Mouse (Mus musculus) intestine, postnatal 0 days (tissue): ENCODE measurements around the gene Gap43. TPM values are rescaled to one million over a fixed set of nuclear protein-coding genes. Genes with fewer than 3 reads are reported as not detected.

ENCODE experiments used
- ATAC-seq: fragments of 200-750 bp; cut with Nextera tagmentation; 2 replicates; pipeline ENCODE4 v1.8.0; 2017; ENCODE audit warnings: mild to moderate bottlenecking, moderate TSS enrichment, moderate library complexity
- H3K27ac ChIP-seq: fragments of 300-500 bp; sonication (generic); 2 replicates; pipeline ENCODE4 v1.5.1; 2014; ENCODE audit warnings: mild to moderate bottlenecking, low read depth, low read length, moderate library complexity
- H3K27me3 ChIP-seq: fragments of 300-500 bp; sonication (generic); replicated peaks from 2 replicates; pipeline ENCODE4 v1.6.1; 2014; ENCODE audit warnings: low read length, mixed read lengths; ENCODE audit not compliant: control insufficient read depth, insufficient read depth
- H3K36me3 ChIP-seq: fragments of 300-500 bp; sonication (generic); 2 replicates; pipeline ENCODE4 v1.6.1; 2014; ENCODE audit warnings: mild to moderate bottlenecking, moderate library complexity; ENCODE audit not compliant: control insufficient read depth, insufficient read depth
- H3K4me1 ChIP-seq: fragments of 300-500 bp; sonication (generic); replicated peaks from 2 replicates; pipeline ENCODE4 v1.6.1; 2014; ENCODE audit warnings: antibody characterized with exemption, low read length, mixed read lengths; ENCODE audit not compliant: control insufficient read depth, insufficient read depth
- H3K4me2 ChIP-seq: fragments of 300-500 bp; sonication (generic); replicated peaks from 2 replicates; pipeline ENCODE4 v1.6.1; 2014; ENCODE audit warnings: low read depth, mild to moderate bottlenecking, moderate library complexity
- H3K4me3 ChIP-seq: fragments of 300-500 bp; sonication (generic); 2 replicates; pipeline ENCODE4 v1.5.1; 2014; ENCODE audit warnings: low read depth, low read length
- H3K9ac ChIP-seq: fragments of 300-500 bp; sonication (generic); 2 replicates; pipeline ENCODE4 v1.6.1; 2014; ENCODE audit warnings: mild to moderate bottlenecking, low read depth, low read length
- H3K9me3 ChIP-seq: fragments of 300-500 bp; sonication (generic); 2 replicates; pipeline ENCODE4 v1.6.1; 2016; ENCODE audit warnings: mixed run types; ENCODE audit not compliant: control insufficient read depth
- CTCF ChIP-seq: sonication (generic); IDR thresholded peaks from 2 replicates; pipeline ENCODE4 v1.5.1; 2016; ENCODE audit warnings: low read depth, mild to moderate bottlenecking, control low read depth, antibody characterized with exemption, moderate library complexity
- WGBS: fragments of 180-500 bp; shearing (Covaris S2); extraction: QIAGEN DNeasy Blood & Tissue Kit; methylation state at CpG from one replicate; pipeline ENCODE4 v1.1.7; 2014; 5-methylcytosine and 5-hydroxymethylcytosine counted together
- polyA plus RNA-seq: library from polyadenylated mRNA; unstranded; fragments of >200 nt; fragmentation: Nextera tagmentation; extraction: Ambion mirVana; gene quantifications from 2 replicates; pipeline ENCODE4 v1.2.1, GENCODE M21; 2015

Gene Gap43
- polyA plus RNA-seq, 1 experiment from 2014 or later, result 39.6 TPM

- Histone ChIP-seq H3K9ac (no peak overlapping the region), H3K27ac (no peak overlapping the region), H3K4me2 (no peak overlapping the region), H3K9me3 (no peaks in the 10 kb centered on the region), H3K27me3 (no peaks in the 10 kb centered on the region), H3K4me1 (no peaks in the 10 kb centered on the region), H3K36me3 (no peaks in the 10 kb centered on the region), H3K4me3 (no peak overlapping the region)
- WGBS, result 51% methylated on average over 2 of the region's 2 CpGs
- ATAC-seq, result no peak
- no peak for TF ChIP-seq CTCF
Measured at GRCm38 (mm10) chr16:42269587-42269967, 70.9 kb downstream of the Gap43 start.

GRCm38 (mm10) chr16:42268843-42269586 is 71.4 kb downstream of the Gap43 start:
- Histone ChIP-seq H3K27me3 (no peaks in the 10 kb centered on the region), H3K4me1 (no peaks in the 10 kb centered on the region), H3K4me3 (no peak overlapping the region), H3K9ac (no peak overlapping the region), H3K4me2 (no peak overlapping the region), H3K9me3 (no peaks in the 10 kb centered on the region), H3K27ac (no peak overlapping the region), H3K36me3 (no peaks in the 10 kb centered on the region)
- no peak for TF ChIP-seq CTCF
- no peak for ATAC-seq
- 38% methylated on average over 2 of the region's 2 CpGs for WGBS

GRCm38 (mm10) chr16:42265185-42265584 is 75.3 kb downstream of the Gap43 start:
- no peaks in the 10 kb centered on the region for H3K27me3 ChIP-seq
- no peaks in the 10 kb centered on the region for H3K36me3 ChIP-seq
- TF ChIP-seq CTCF, result no peak
- WGBS, result 62% methylated on average over 3 of the region's 3 CpGs
- H3K9me3 ChIP-seq, result no peaks in the 10 kb centered on the region
- no peaks in the 10 kb centered on the region for H3K4me1 ChIP-seq
- H3K27ac ChIP-seq, result no peak overlapping the region
- ATAC-seq, result no peak
- no peak overlapping the region for H3K9ac ChIP-seq
- no peak overlapping the region for H3K4me2 ChIP-seq
- H3K4me3 ChIP-seq, result no peak overlapping the region

- Histone ChIP-seq H3K4me1 (no peaks in the 10 kb centered on the region), H3K9me3 (no peaks in the 10 kb centered on the region), H3K4me3 (no peak overlapping the region), H3K4me2 (no peak overlapping the region), H3K27ac (no peak overlapping the region), H3K27me3 (no peaks in the 10 kb centered on the region), H3K36me3 (no peaks in the 10 kb centered on the region), H3K9ac (no peak overlapping the region)
- ATAC-seq, result no peak
- 92% methylated on average over 5 of the region's 5 CpGs for WGBS
- TF ChIP-seq CTCF, result no peak
Measured at GRCm38 (mm10) chr16:42262935-42263542, 77.4 kb downstream of the Gap43 start.

GRCm38 (mm10) chr16:42255693-42256092 is 84.8 kb downstream of the Gap43 start:
- no peak overlapping the region for H3K4me3 ChIP-seq
- no peak overlapping the region for H3K9ac ChIP-seq
- 85% methylated on average over 11 of the region's 11 CpGs for WGBS
- TF ChIP-seq CTCF, result no peak
- H3K36me3 ChIP-seq, result no peaks in the 10 kb centered on the region
- no peak overlapping the region for H3K4me2 ChIP-seq
- ATAC-seq, result no peak
- H3K27ac ChIP-seq, result no peak overlapping the region
- H3K27me3 ChIP-seq, result no peaks in the 10 kb centered on the region
- no peaks in the 10 kb centered on the region for H3K9me3 ChIP-seq
- H3K4me1 ChIP-seq, result no peaks in the 10 kb centered on the region

- no peaks in the 10 kb centered on the region for H3K27me3 ChIP-seq
- H3K36me3 ChIP-seq, result no peaks in the 10 kb centered on the region
- no peaks in the 10 kb centered on the region for H3K4me1 ChIP-seq
- H3K4me2 ChIP-seq, result no peak overlapping the region
- no peaks in the 10 kb centered on the region for H3K9me3 ChIP-seq
- TF ChIP-seq CTCF, result no peak
- no peak overlapping the region for H3K4me3 ChIP-seq
- no peak overlapping the region for H3K9ac ChIP-seq
- ATAC-seq, result no peak
- H3K27ac ChIP-seq, result no peak overlapping the region
- WGBS, result 75% methylated on average over 3 of the region's 3 CpGs
Measured at GRCm38 (mm10) chr16:42255222-42255621, 85.2 kb downstream of the Gap43 start.
